Mouse (Mus musculus) embryonic facial prominence, embryonic 15.5 days (tissue): Measurements from ENCODE around the gene Zmynd8. TPM values are rescaled to one million over a fixed set of nuclear protein-coding genes. Genes with fewer than 3 reads are reported as not detected.

Source experiments
- ATAC-seq: fragments of 200-750 bp; cut with Nextera tagmentation; 2 replicates; pipeline ENCODE4 v1.8.0; 2017; ENCODE audit warnings: low read depth, moderate TSS enrichment; ENCODE audit not compliant: insufficient number of reproducible peaks, low FRiP score, low TSS enrichment
- H3K27ac ChIP-seq: fragments of 300-500 bp; sonication (generic); replicated peaks from 2 replicates; pipeline ENCODE4 v1.5.1; 2015; ENCODE audit warnings: mild to moderate bottlenecking, inconsistent platforms
- H3K27me3 ChIP-seq: fragments of 300-500 bp; sonication (generic); 2 replicates; pipeline ENCODE4 v1.6.1; 2015; ENCODE audit warnings: inconsistent platforms
- H3K36me3 ChIP-seq: fragments of 300-500 bp; sonication (generic); 2 replicates; pipeline ENCODE4 v1.6.1; 2015; ENCODE audit warnings: mild to moderate bottlenecking, inconsistent platforms
- H3K4me1 ChIP-seq: fragments of 300-500 bp; sonication (generic); 2 replicates; pipeline ENCODE4 v1.6.1; 2015; ENCODE audit warnings: inconsistent platforms
- H3K4me2 ChIP-seq: fragments of 300-500 bp; sonication (generic); replicated peaks from 2 replicates; pipeline ENCODE4 v1.6.1; 2015; ENCODE audit warnings: mild to moderate bottlenecking, inconsistent platforms
- H3K4me3 ChIP-seq: fragments of 300-500 bp; sonication (generic); replicated peaks from 2 replicates; pipeline ENCODE4 v1.5.1; 2015; ENCODE audit warnings: mild to moderate bottlenecking, inconsistent platforms
- H3K9ac ChIP-seq: fragments of 300-500 bp; sonication (generic); 2 replicates; pipeline ENCODE4 v1.6.1; 2015; ENCODE audit warnings: inconsistent platforms
- H3K9me3 ChIP-seq: fragments of 300-500 bp; sonication (generic); replicated peaks from 2 replicates; pipeline ENCODE4 v1.6.1; 2016; ENCODE audit warnings: inconsistent platforms
- whole genome bisulfite sequencing: fragments of 180-500 bp; shearing (Covaris S2); methylation state at CpG from one replicate; pipeline ENCODE4 v1.1.7; 2015; 5-methylcytosine and 5-hydroxymethylcytosine counted together
- polyA plus RNA-seq: library from polyadenylated mRNA; unstranded; fragments of >200 nt; fragmentation: Nextera tagmentation; extraction: Ambion mirVana; gene quantifications from 2 replicates; pipeline ENCODE4 v1.2.1, GENCODE M21; 2015

Zmynd8 gene
- polyA plus RNA-seq, 1 experiment from 2014 or later, result 50.9 TPM

DNA sequence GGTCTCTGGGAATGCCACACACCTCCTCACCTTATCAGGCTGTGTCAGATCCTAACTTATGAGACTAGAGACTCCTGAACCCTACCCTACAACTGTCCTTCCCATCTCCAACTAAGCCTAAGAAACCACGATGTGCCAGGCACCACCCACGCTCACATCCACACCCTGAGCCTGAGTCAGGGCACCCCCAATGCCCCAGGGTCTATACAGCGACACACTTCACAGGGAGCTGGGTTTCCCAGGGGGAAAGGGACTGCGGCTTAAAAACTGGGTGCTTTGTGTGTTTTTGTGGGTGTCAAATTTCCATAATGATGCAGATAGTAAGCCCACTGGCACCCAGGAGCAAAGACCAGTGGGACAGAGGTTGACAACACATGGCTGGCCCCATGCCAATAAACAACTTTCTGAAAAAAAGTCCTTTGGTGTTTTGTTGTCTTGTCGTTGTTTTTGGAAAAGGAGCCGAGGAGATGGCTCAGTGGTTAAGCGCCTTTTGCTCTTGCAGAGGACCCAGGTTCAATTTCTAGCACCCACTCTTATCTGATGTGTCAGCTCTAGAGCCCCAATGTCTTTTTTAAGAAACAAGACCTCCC, 42.1 kb downstream of the Zmynd8 start:
- peaks cover 86% of the 10 kb centered on the region for H3K4me1 ChIP-seq
- H3K27me3 ChIP-seq, result no peaks in the 10 kb centered on the region
- WGBS, result 48% methylated on average over 7 of the region's 7 CpGs
- H3K9me3 ChIP-seq, result no peaks in the 10 kb centered on the region
- no peak overlapping the region for H3K4me2 ChIP-seq
- H3K4me3 ChIP-seq, result no peak overlapping the region
- H3K27ac ChIP-seq, result peak overlapping the region; percentile 95
- no peaks in the 10 kb centered on the region for H3K36me3 ChIP-seq
- no peak for ATAC-seq
- H3K9ac ChIP-seq, result no peak overlapping the region

DNA sequence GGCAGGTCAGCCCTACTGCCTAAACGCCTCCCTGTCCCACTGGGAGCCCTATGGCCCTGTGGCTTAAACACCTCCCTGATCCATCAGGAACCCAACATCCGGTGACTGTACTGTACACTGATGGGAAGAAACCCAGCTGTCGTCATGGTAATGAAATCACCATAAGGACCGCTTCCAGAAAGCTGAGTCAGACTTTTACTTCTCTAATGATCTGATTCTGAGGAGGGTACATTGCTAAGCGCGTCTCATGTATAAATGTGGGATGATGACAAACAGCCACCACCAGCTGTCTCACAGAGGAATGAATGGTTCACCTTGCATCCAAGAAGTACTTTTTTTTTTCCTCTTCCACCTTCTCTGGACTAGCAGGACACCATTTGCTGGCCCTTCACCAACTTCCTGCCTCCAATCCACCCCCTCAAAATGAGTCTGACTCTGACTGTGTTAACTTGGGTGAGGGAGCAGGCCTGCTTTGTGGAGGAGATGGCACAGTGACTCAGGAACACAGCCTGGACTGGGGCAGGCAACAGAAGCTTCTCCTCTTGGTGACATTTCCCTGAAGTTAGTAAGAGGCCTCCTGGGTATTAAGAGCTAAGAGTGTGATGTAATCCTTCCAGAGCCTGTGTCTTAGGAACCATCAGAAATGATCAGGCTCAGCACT, 43.0 kb downstream of the Zmynd8 start:
- Histone ChIP-seq H3K9ac (no peak overlapping the region), H3K4me2 (no peak overlapping the region), H3K27me3 (no peaks in the 10 kb centered on the region), H3K4me1 (peaks cover 88% of the 10 kb centered on the region), H3K36me3 (no peaks in the 10 kb centered on the region), H3K9me3 (no peaks in the 10 kb centered on the region), H3K4me3 (no peak overlapping the region), H3K27ac (peak overlapping the region; percentile 95)
- no peak for ATAC-seq
- 51% methylated on average over 6 of the region's 6 CpGs for WGBS

DNA sequence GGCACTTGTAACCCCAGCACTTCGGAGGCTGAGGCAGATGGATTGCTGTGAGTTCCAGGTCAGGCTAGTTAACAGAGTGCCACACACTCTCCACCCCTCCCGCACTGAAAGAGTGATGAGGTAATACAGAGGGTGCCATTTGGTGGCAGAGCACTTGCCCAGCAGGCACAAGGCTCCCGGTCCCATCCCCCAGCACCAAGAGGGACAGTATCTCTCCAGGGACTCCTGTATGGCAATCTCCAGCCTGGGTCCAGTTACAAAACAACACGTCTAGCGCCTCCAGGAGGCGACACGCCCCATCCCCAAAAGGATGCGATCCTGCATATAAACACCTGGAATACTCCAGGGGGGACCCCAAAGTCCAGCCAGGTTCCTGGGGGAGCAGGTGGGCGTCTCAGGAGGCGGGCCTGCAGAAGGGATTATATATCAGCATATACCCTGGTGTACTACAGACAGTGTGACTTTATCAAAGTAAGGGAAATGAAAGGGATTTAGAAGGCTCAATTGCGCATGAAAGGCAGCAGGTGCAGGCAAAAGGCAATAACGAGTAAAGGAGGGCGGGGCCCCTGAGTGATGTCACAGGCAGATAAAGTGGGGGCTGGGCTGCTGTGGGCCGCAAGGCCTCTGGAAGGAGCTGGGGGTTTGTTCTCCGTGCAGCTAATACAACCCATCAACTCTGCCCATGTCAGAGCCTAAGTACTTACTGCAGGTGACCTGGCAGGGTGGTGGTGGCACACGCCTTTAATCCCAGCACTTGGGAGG, 44.4 kb downstream of the Zmynd8 start:
- H3K9ac ChIP-seq, result no peak overlapping the region
- H3K27me3 ChIP-seq, result no peaks in the 10 kb centered on the region
- peak; percentile 27 for ATAC-seq
- no peak overlapping the region for H3K27ac ChIP-seq
- H3K4me1 ChIP-seq, result peaks cover 86% of the 10 kb centered on the region
- no peaks in the 10 kb centered on the region for H3K9me3 ChIP-seq
- no peak overlapping the region for H3K4me2 ChIP-seq
- H3K36me3 ChIP-seq, result no peaks in the 10 kb centered on the region
- 54% methylated on average over 16 of the region's 16 CpGs for WGBS
- no peak overlapping the region for H3K4me3 ChIP-seq

DNA sequence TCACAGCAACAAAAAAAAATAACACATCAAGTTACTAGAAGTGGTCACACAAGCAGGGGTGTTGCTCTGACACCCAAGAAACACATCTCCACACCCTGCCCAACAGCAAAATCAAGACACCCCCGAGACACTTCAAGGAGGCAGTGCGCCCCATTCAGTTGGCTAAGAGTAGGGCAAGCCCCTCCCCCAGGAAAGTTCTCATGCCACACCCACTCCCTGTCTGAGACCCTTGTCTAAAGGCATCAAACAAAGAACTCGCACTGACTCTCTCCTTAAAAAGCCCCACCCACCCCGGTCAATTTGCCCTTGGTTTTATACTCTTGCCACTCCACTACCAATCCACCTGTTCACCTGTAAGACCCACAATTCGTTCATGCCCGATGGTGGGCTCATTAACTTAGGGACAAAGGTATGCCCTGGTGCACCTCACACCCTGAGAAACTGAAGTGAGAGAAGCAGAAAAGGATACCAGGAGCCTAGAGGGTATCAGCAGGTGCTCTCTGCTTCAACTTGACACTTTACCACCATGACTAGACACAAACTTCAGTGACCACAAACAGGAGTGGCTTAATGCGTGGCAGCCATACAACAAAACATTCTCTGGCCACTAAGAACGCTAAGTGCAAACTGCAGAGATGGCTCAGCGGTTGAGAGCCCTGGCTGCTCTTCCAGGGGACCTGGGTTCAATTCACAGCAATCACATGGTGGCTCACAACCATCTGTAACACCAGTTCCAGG, 45.8 kb downstream of the Zmynd8 start:
- no peak overlapping the region for H3K4me3 ChIP-seq
- no peak overlapping the region for H3K4me2 ChIP-seq
- peaks cover 82% of the 10 kb centered on the region for H3K4me1 ChIP-seq
- no peaks in the 10 kb centered on the region for H3K9me3 ChIP-seq
- ATAC-seq, result no peak
- H3K9ac ChIP-seq, result no peak overlapping the region
- no peaks in the 10 kb centered on the region for H3K36me3 ChIP-seq
- 74% methylated on average over 9 of the region's 9 CpGs for WGBS
- H3K27ac ChIP-seq, result no peak overlapping the region
- no peaks in the 10 kb centered on the region for H3K27me3 ChIP-seq

DNA sequence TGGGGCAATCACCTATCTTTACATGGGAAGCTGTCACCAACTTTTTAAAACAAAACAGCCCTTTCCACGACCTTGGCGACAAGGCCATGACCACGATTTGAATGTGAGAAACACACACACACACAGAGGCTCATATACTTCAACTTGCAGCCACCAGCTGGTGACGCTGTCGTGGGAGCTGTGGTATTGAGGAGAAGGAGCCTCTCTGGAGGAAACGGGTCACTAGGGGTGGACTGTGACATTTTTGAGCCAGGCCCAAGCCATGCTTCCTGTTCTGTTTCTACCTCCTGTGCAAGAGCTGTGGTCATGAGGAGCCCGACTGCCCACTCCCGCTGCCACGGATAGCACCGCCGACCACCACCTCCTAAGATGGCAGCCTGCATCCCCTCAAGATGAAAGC, 46.4 kb downstream of the Zmynd8 start:
- WGBS, result 78% methylated on average over 11 of the region's 11 CpGs
- no peaks in the 10 kb centered on the region for H3K9me3 ChIP-seq
- H3K36me3 ChIP-seq, result no peaks in the 10 kb centered on the region
- H3K4me1 ChIP-seq, result peaks cover 81% of the 10 kb centered on the region
- H3K27ac ChIP-seq, result 0 out of 2 replicates have a peak overlapping the region, but pooled peaks have one; percentile 22
- no peaks in the 10 kb centered on the region for H3K27me3 ChIP-seq
- H3K9ac ChIP-seq, result no peak overlapping the region
- no peak overlapping the region for H3K4me2 ChIP-seq
- no peak for ATAC-seq
- no peak overlapping the region for H3K4me3 ChIP-seq

DNA sequence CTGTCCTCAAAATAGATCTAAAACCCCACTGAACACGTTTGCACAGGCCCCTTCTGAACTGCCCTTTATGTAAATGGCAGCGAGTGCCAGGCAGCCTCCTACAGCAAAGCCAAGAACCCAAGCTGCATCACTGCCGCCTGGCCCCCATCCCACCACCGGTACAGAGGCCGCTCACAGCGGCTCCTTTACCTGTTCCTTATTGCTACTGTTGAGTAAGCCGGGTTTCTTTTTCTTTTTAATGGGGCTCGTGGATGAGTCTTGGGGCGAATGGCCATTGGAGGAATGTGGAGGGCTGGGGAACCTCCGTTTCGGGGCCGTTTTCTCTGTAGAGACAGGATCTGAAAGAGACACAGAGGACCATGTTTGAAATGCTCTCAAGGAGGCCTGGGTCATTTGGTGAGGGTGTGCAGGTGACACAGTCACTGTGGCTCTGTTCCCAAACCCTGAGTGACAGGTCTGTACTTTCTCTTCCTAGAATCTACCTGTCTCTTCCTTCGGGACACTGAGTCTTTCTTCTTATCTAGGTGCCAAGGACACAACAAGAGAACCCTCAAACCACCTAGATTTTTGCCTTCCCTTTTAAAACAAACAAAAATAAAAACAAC, 46.9 kb downstream of the Zmynd8 start:
- Histone ChIP-seq H3K4me3 (no peak overlapping the region), H3K9me3 (no peaks in the 10 kb centered on the region), H3K36me3 (no peaks in the 10 kb centered on the region), H3K27me3 (no peaks in the 10 kb centered on the region), H3K9ac (no peak overlapping the region), H3K4me2 (no peak overlapping the region), H3K4me1 (peaks cover 75% of the 10 kb centered on the region), H3K27ac (peak overlapping the region; percentile 71)
- 67% methylated on average over 13 of the region's 13 CpGs for WGBS
- no peak for ATAC-seq

DNA sequence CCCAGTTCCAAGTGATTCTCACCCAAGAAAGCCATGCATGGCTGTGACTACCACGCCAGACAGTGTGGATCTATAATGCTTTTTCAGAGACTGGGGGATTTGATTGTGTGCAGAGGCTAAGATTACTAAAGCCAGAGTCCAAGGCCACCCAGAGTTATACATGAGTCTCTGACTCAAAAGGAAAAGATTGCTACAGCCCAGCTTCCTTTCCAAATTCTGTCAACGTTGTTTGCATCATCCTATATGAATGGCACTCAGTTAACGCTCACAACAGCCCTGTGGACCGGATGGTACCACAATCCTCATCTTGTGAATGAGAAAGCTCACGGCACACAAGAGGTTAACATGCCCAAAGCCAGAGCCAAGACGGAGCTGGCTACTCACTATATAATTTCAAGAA, 48.0 kb downstream of the Zmynd8 start:
- peaks cover 65% of the 10 kb centered on the region for H3K4me1 ChIP-seq
- H3K9ac ChIP-seq, result no peak overlapping the region
- WGBS, result 62% methylated on average over 6 of the region's 6 CpGs
- peak overlapping the region; percentile 71 for H3K27ac ChIP-seq
- no peak for ATAC-seq
- H3K36me3 ChIP-seq, result peaks cover 7% of the 10 kb centered on the region; the same call in 1 of the 2 replicates
- H3K27me3 ChIP-seq, result no peaks in the 10 kb centered on the region
- H3K4me2 ChIP-seq, result no peak overlapping the region
- no peaks in the 10 kb centered on the region for H3K9me3 ChIP-seq
- H3K4me3 ChIP-seq, result no peak overlapping the region

DNA sequence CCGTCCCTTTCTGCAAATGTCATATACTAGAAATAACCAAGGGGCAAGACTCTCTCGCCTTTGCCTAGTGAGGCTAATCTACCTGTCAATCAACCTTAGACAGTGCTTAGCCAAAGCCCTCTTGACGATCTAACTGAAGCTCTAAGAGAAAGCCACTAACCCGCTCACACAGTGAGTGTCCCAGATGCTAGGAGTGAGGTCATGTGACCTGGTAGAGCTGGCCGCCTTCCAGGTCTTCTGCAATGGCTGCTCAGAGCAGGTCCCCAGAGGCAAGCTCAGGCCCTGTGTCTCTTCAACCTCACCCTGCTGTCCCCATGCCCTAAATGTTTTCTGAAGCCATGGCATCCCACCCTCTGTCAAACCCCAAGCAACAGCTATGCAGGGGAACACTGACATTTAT, 49.7 kb downstream of the Zmynd8 start:
- Histone ChIP-seq H3K9ac (no peak overlapping the region), H3K4me1 (peaks cover 50% of the 10 kb centered on the region), H3K4me2 (no peak overlapping the region), H3K9me3 (no peaks in the 10 kb centered on the region), H3K4me3 (no peak overlapping the region), H3K36me3 (peaks cover 24% of the 10 kb centered on the region), H3K27ac (no peak overlapping the region), H3K27me3 (no peaks in the 10 kb centered on the region)
- ATAC-seq, result no peak
- 48% methylated on average over 5 of the region's 5 CpGs for WGBS

DNA sequence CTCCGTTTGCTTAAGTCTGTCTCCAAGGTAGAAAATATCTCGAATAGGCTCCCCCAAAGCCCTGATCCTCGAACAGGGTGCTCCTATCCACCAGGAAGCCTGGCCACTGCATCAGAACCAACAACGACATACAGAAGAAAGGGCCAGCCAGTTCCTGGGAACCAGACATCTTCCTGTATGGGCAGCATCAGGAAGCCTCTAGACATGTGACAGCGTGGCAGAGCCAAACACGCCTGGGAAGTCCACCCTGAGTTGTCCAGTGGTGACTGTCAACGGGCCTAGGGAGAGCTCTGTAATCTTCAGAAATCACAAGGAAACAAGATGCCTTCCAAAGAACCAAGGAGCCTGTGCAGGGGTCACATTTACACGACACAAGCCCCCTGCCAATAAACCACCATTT, 52.0 kb downstream of the Zmynd8 start:
- Histone ChIP-seq H3K4me1 (peaks cover 43% of the 10 kb centered on the region), H3K4me2 (no peak overlapping the region), H3K9me3 (no peaks in the 10 kb centered on the region), H3K36me3 (peaks cover 47% of the 10 kb centered on the region), H3K9ac (no peak overlapping the region), H3K27ac (no peak overlapping the region), H3K27me3 (no peaks in the 10 kb centered on the region), H3K4me3 (no peak overlapping the region)
- ATAC-seq, result no peak
- 85% methylated on average over 8 of the region's 8 CpGs for WGBS

DNA sequence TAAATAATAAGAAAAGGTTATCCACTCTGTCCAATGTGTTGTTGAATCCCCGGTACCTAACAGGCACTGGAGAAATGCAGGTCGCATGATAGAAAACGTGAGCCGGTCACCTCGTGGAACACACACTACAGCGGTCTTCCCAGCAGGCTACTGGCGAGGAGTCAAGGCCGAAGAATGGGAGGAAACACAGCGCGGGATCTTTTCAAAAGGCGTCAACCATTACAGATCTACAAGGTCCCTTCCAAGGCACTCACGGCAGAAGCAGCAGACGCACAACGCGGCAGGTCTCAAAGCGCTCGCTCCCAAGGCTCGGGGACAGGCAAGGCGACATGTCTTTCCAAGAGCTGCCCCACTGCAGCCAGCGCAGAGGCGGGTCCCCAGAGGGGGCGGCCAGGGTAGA, 53.3 kb downstream of the Zmynd8 start:
- Histone ChIP-seq H3K9ac (no peak overlapping the region), H3K27me3 (no peaks in the 10 kb centered on the region), H3K4me2 (no peak overlapping the region), H3K36me3 (peaks cover 56% of the 10 kb centered on the region), H3K4me3 (no peak overlapping the region), H3K9me3 (no peaks in the 10 kb centered on the region), H3K4me1 (peaks cover 36% of the 10 kb centered on the region), H3K27ac (no peak overlapping the region)
- 93% methylated on average over 22 of the region's 22 CpGs for WGBS
- ATAC-seq, result no peak

DNA sequence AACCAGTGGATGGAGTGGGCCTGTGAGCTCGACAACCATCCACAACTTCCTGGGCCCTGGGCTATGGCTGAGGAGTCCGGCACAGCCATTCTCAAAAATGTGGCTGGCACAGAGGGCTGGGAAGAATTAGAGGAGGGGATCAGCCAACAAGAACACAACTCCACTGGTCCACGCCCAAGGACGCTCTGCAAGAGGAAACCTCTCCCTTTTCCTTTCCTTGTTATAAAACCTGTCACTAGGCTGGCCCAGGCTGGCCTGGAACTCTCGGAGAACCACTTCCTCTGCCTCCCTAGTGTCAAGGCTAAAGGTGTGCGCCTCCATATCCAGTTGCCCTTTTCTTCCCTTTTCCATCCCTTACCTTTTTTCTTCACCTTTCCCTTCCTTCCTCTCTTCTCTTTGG, 55.5 kb downstream of the Zmynd8 start:
- H3K27me3 ChIP-seq, result no peaks in the 10 kb centered on the region
- H3K4me1 ChIP-seq, result peaks cover 22% of the 10 kb centered on the region
- H3K36me3 ChIP-seq, result peaks cover 76% of the 10 kb centered on the region
- no peak overlapping the region for H3K9ac ChIP-seq
- no peak overlapping the region for H3K27ac ChIP-seq
- H3K9me3 ChIP-seq, result no peaks in the 10 kb centered on the region
- WGBS, result 88% methylated on average over 6 of the region's 6 CpGs
- no peak for ATAC-seq
- no peak overlapping the region for H3K4me2 ChIP-seq
- no peak overlapping the region for H3K4me3 ChIP-seq
